Mouse (Mus musculus): ENCODE data around the gene Ntf5. TPM values are rescaled to one million over a fixed set of nuclear protein-coding genes. Genes with fewer than 3 reads are reported as not detected.
A peak's percentile ranks its signal among the peaks of the same experiment; 100 is the strongest.
"Not testable (repeated sequence)": the region's sequence is repeated elsewhere in the genome, so short reads cannot be mapped to it uniquely, and the experiment has no call there.

The Ntf5 gene
- under 1 TPM; 0.22 to 0.26 TPM for total RNA-seq (2021)

DNA sequence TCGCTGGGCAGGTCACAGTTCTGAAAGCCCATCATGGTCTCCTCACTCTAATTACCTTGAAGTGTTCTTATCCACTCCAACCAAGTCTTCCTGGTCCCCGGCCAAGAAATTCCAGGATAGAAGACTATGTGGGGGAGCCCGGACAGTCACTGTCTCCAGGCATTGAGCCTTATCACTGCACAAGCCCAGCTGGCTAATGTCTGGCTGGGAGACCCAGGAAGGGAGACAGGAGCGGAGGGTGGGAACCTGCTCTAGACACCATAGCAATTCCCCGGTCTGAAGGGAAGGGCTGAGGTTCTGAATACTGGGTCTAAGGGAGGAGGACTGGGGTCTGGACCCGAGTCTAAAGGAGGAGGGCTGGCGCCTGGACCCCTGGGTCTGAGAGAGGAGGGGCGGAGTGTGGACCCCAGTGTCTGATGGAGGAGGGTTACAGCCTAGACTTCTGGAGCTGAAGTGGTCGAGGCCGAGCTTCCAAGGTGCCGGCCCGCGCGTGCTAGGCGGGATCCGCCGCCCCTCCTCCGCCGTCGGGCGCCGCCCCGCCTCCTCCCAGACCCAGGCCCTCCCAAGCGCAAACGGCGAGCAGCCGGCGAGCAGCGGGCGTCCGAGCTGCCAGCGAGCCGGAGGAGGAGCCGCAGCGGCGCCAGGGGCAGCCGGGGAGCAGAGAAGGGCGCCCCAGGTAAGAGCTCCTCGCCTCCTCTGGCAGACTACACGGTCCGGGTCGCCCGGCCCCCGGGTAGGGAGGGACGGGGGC, at the start of gene Ntf5:
TSS of gene Ntf5 (plus strand) at position 583 of the 751 bp plus-strand sequence.
- intact Hi-C loops (cut with DNase I): no loop called here
- DNase-seq: peak; percentile 29 to 38

DNA sequence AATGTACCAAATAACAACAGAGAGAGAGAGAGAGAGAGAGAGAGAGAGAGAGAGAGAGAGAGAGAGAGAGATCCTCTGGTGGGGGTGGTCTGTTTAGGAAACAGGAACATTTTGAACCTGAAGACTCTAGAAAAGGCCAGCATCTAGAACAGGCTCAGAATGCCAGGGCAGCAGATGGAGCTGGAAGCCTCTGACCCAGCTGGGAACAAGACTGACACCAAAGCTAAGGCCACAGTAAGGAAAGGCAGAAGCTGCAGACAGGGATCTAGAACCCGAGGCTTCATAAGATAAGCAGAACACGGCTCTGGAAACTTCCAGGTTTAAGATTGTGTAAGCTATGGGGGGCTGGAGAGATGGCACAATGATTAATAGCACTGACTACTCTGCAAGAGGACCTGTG, 49.5 kb upstream of the Ntf5 start:
- intact Hi-C loops (cut with DNase I): no loop called here
- DNase-seq: no peak

DNA sequence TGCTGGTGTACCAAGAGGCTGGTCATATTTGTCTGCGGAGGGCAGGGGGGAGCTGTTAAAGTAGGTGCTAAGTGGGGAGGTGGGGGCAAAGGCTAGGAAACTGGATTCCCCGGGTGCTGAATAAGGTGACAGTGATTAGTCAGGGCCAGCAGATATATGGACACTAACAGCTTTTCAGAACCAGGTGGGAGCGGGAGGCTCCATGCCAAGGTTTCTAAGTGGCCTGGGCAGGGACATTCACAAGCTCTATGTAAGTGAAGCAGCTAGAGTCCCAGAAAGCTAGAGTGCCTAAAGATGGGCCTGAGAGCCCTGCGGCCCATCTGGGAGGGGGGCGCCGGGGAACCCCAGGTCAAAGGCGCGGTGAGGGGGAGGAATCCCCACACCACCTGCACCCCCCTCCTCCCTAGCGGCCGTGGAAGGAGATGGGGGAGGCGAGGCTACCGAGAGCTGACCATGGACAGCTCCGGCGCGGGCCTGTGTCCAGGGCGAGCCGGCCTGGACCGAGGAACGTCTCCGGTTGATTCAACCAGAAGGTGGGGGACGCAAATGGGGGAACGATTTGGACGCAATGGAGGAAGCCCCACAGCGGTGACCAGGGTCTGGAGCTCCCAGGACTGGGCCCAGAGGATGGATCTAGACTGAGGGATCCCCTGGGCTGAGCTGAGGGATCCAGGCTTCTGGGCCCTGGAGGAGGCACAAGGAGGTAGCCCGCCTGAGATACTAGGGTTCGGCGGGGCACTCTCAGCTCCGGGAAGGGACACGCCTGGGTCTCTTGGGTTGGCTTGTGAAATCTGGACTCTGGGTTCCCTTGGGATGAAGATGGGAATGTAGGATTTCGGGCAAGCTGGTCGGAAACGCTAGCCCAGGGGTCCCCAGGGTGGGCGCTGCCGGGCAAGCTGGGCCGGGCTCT, 47.5 kb upstream of the Ntf5 start:
- peak; percentile 68 to 78 for DNase-seq

DNA sequence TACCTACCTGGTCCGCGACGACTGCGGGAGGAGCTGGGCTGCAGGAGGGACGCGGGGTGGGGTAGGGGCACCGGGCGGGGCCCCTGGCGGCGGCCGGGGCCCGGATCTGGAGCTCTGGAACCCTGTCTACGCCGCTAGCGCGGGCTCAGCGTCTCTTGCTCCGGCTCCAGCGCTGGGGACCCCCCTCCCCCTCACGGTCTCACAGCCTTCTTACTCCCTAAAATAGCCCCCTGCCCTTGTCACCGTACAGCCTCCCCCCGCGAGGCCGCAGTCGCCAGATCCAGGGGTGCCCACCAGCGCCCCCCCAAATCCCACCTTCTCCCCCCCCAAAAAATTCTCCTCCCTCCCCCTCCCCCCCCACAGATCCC, 46.9 kb upstream of the Ntf5 start, which contains the start of gene Ppfia3:
TSS of gene Ppfia3 (minus strand) at position 368 of the 368 bp plus-strand sequence.
- DNase-seq: no peak
- intact Hi-C loops (cut with DNase I): no loop called here

More for the DNA sequence above, 47.5 kb upstream of the Ntf5 start:
- intact Hi-C loops (cut with DNase I): no loop called here

DNA sequence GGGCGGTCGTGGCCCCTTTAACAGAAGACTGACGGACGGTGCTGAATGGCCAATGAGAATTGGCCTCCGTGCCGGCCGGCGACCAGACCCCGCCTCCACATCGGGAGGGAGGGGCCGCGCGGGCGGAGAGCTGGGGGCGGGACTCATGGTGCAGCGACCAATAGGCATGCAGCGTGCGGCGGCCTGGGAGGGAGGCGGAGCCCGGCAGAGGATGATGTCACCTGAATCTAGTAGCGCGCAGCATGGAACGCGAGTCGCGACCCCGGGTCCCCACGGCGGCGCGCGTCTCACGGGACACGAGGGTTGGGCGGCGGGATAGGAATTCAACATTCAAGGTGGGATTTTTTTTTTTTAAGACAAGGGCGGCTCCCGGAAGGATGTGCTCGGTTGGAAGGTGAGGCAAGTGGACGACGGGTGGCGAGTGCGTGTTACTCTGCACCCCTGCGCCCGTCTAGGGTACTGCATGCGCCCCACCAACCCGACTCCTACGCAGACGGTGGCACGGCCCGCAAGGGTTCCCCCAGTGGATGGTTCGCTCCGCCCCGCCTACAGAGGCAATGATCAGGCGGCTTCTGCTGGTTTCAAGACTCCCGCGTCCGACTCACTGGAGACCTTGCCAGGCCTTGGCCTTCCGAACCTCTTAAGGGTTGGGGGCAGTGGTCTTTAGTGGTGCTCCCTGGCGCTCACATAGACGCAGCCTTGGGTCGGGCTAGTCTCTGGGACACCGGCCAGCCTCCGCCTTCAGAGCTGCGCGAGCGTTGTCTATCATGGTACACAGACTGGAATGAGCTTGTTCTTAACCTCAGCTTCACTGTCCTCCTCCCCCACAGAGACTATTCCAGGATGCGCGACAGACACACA, 46.2 kb upstream of the Ntf5 start:
- intact Hi-C loops (cut with DNase I): no loop called here
- DNase-seq: peak; percentile 98

DNA sequence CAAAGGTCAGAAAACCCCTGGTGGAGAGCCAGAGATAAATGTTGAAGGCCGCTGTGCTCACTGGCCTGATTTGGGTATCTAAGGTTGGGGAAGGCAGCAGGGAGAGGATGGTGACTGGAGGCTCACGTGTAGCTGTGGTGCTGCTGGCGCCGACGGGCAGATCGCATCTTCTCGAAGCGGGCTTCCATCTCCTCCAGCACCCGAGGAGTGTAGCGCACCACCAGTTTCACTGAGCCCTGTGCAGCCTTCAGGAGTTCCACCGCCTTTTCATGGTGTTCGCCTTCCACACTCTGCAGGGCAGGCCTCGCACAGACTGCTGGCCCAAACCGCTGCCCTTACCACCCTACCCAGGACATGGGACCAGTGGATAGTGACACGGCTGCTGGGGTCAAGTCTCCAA, 45.3 kb upstream of the Ntf5 start:
- intact Hi-C loops (cut with DNase I): no loop called here
- no peak for DNase-seq

DNA sequence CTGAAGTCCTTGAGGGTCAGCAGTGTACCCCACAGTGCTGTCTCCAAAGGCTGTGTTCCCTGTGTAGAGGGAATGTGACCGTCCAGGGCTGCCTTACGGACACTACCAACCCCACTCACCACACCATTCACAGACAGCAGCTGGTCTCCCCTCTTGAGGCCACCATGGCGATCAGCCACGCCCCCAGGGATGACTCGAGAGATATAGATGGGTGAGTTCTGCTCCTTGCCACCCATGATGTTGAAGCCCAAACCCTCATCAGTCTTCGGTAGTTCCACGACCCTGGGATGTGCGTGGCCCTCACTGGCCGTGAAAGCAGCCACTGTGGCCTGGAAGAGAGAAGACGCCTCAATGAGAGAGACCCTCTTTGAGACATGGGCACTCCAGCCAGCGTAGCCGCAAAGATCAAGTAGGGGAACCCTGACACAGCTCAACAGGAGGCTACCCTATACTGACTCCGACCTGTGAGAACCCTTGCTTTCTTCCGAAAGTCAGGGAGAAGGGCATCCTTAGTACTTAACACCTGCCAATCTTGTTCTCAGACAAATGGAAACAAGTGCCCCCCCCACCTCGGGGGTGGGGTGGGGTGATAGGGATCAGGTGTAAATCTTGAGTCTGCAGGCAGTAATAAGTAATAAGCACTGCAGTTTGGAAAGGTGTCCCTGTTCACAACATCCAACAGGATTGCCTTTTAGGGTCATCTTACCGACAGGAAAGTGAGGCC, 44.3 kb upstream of the Ntf5 start:
- intact Hi-C loops (cut with DNase I): no loop called here

DNA sequence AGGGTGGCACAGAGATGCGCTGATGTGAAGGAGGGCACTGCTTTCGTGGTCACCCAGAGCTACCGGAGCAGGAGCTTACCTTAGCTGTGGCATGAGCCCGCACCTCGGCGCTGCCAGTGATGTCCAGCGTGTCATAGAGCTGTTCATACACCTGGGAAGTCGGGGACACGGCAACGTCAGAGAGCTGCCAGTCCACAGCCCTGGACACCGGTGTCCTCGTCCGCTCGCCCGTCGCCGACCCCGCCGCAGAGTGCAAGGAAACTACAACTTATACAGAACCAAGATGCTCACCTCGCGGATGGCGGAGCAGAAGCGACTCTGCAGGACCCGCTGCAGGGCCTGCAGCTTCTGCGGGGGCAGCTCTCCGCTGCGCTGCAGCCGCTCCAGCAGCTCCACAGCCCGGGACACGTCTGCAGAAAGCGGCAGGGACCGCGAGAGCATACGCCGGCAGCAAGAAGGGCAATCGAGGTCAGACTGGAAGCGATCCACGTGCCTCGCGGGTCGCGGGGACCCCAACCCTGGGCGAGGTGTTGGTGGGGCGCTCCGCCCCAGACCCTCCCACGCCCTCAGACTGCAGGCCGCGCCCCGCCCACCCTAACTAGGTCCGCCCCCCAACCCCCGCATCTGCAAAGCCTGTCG, 43.5 kb upstream of the Ntf5 start:
- DNase-seq: no peak
- intact Hi-C loops (cut with DNase I): no loop called here

More for the DNA sequence above, 44.3 kb upstream of the Ntf5 start:
- DNase-seq: no peak

DNA sequence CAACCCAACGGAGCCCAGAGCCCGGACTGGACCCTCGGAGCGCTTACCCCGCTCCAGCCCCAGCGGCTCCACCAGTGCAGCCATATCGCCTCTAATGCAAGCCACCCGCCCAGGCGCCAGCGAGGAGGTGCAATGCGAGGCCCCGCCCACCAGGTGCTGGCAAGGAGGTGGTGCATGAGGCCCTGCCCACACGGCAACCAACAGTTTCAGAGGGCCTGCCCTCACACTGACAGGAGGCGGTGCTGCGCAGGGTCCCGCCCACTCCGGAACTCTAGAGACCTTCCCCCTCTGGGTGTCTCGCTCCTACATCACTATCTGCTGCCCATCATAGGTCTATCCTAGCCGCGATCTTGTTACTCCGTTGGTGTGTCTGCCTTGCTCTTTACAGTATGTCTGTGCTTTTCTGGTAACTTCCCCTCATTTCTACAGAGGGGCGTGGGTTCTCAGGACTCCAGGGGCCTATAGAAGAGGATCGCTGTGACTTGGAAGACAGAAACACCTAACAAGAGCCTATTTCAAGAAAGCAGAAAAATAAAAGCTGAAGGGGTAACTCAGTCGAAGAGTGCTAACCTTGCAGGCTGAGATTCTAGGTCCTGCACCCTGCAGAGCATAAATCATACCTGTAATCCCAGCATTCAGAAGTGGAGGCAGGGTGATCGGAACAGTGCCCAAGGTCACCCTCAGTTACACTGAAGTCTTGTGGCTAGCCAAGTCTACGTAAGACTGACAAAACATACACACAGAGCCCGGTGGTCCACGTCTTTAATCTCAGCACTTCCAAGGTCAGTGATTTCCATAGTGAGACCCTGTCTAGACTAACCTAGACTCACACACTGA, 42.8 kb upstream of the Ntf5 start, which contains the start of gene Lin7b:
TSS of gene Lin7b (minus strand) at position 109 of the 837 bp plus-strand sequence.
- DNase-seq: peak; percentile 89 to 90
- intact Hi-C loops (cut with DNase I): no loop called here

DNA sequence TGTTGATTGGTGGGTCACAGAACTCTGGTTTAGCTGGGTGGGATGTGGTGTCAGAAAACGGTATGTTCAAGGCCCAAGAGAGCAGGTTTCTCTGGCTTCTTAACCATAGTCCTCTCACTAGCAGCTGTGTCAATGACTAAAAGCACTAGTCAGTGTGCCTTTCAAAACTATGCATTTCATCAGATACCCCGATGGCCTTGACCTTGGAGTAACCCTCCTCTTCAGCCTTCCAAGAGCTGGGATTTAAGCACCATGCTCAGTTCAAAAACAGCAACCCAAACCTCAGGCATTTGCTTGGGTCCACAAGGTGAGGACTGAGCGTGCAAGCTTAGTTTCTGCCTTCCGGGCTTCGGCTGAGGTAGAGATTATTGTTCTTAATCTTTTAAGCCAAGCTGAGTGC, 41.1 kb upstream of the Ntf5 start:
- intact Hi-C loops (cut with DNase I): no loop called here

DNA sequence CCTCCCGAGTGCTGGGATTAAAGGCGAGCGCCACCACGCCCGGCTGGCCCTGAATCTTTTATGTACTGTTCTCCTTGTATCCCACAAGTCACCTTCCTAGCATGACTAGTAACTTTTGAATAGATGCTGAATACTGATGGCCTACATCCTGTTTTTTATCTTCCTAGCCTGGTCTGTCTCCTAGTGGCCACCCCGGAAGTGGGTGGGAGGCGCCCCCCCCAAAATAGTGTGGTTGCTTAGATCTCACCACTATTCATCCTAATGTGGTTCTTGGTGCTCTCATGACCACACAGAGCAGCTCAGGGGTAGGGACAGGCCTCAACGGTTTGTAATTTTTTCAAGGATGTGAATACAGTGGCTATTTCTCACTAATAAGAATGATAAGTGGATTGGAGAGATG, 38.9 kb upstream of the Ntf5 start:
- DNase-seq: no peak
- intact Hi-C loops (cut with DNase I): no loop called here

More for the DNA sequence above, 41.1 kb upstream of the Ntf5 start:
- no peak for DNase-seq

DNA sequence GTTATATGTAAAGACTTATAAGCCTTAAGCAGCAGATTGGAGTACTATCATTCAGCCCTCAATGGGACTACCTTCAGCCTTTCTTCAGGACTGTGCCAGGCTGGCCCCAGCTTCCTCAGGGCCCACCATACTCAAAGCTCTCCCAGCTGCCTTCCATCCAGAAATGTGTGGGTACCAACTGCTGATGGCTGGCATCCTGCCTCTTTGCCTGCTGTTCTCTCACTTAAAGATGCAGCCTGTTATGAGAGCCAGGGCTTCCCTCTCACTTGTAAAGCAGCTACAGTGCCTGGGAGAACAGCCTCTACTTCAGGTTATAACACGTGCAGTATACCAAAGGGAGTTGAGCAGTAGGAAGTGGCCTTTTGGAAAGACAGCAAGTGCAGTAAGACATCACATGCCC, 37.4 kb upstream of the Ntf5 start:
- intact Hi-C loops (cut with DNase I): no loop called here
- DNase-seq: no peak

DNA sequence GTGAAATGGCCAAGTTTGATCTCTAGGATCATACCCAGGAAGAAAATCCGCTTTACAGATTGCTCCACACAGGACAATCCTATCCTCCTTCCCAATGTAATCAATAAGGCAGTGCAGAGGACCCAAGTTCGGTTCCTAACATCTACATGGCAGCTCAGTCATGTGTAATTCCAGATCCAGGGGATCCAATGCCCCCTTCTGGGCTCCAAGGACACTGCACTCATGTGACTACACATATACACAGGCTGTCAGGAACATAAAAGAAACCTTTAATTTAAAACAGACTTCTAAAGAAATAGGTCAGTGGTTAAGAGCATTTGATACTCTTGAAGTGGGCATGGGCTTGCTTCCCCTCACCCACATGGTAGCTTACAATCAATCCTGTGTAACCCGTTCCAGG, 27.4 kb upstream of the Ntf5 start:
- intact Hi-C loops (cut with DNase I): no loop called here
- no peak for DNase-seq

DNA sequence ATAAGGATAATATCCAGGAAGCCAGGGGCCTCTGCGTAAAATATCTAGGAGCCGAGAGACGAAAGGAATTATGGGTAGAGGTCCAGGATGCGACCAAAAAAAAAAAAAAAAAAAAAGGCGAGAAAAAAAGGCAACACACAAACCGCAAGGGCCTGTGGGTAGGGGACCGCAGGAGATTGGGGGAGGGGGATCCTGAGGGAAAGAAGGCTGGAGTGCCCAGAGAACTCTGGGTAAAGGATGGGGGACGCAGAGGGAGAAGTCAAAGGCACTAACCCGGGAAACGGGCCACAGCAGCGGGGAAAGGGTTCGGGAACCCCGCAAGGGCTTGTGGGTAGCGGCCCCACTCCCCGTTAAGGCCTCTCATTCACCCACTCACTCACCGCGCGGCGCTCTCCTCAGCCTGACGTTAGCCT, 18.4 kb upstream of the Ntf5 start:
- DNase-seq: no peak
- intact Hi-C loops (cut with DNase I): loop anchor here (2.0 kb wide), 1 partner anchor 94 kb away; no protein-coding TSS in a partner anchor

DNA sequence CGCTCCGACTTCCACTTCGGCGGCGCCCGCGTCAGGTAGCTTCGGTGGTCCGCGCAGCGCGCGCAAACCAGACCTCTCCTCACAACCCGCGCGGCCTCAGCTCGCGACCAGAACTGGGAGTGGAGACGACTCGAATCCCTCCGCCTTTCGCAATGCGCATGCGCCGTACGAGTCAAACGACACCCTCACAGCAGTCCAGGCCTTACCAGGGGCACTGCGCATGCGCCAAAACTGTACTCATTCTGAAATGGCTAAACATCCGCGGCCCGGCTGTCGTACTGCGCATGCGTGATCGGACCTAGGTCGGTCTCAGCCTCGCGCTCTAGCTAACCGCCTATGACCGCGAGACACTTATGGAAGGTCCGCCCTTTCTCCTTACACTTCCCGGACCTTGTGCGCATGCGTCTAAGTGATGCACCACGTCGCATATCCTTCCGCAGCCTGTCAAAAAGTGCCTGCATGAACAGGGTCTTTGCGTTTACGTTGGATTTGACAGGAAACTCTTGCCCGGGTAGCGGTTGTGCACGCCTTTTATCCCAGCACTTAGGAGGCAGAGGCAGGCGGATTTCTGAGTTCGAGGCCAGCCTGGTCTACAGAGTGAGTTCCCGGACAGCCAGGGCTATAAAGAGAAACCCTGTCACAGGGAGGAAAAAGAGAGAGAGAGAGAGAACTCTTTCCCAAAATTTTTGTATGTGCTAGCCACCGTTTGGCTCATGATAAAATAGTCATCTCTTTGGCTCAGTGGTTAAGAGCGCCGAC, 17.7 kb upstream of the Ntf5 start, which contains the start of gene Snrnp70:
TSS of gene Snrnp70 (minus strand) at position 165 of the 759 bp plus-strand sequence.
- peak; percentile 100 for DNase-seq
- intact Hi-C loops (cut with DNase I): loop anchor here (2.0 kb wide), 2 partner anchors 89 to 95 kb away; no protein-coding TSS in a partner anchor

DNA sequence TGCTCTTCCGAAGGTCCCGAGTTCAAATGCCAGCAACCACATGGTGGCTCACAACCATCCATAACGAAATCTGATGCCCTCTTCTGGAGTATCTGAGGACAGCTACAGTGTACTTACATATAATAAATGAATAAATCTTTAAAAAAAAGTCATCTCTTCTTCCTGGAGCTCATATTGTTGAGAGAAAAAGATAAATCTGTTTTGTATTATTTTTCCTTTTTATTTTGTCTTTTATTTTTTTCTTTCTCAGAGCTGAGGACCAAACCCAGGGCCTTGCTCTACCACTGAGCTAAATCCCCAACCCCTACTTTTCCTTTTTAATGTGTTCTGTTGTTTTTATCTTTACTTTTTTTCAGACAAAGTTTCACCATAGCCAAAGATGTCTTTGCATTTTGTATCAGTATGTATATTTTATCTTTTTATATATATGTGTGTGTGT, 17.1 kb upstream of the Ntf5 start:
- intact Hi-C loops (cut with DNase I): loop anchor here (2.0 kb wide), 1 partner anchor 90 kb away; no protein-coding TSS in a partner anchor
- not testable (repeated sequence) for DNase-seq

DNA sequence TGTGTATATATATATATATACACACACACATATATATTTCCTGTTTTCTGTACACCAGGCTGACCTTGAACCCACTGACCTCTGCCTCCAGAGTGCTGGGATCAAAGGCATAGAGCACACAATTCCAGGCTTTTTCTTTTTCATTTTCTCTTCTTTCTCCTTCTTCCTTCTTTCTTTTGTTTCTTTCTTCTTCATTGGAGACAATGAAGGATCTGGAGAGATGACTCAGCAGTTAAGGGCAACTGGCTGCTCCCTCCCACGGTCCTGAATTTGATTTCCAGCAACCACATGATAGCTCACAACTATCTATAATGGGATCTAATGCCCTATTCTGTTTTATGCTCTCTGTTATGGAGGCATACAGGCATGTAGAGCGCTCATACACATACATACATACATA, 16.7 kb upstream of the Ntf5 start:
- intact Hi-C loops (cut with DNase I): loop anchor here (2.0 kb wide), 1 partner anchor 90 kb away; no protein-coding TSS in a partner anchor
- no peak for DNase-seq
